8 mouse cellular contexts compared by ENCODE assay signal in genomic region chr2:174760479-174761121, GRCm38 (mm10). TPM values are rescaled to one million over a fixed set of nuclear protein-coding genes. Genes with fewer than 3 reads are reported as not detected.
DNase-seq lines count a peak whose midpoint lies in the region; ATAC-seq and TF ChIP-seq lines count a peak whose summit lies in the region.

Gene Edn3 (plus strand): TSS chr2:174760619.

- no peak for TF ChIP-seq EP300 in heart, postnatal 0 days (IDR thresholded peaks at IDR 0.05; ENCODE audit: low read depth)

- TF ChIP-seq CTCF in cortical plate, adult 2 months (IDR thresholded peaks at IDR 0.05; ENCODE audit: extremely low read depth, insufficient read depth, low read length), result no peak
- no peak for TF ChIP-seq CTCF in heart, postnatal 0 days (IDR thresholded peaks at IDR 0.05; ENCODE audit: low read depth)

- intact Hi-C loops in left cerebral cortex, postnatal 14 days (cut with DNase I), result no loop called here

- 2% methylated on average over 48 of the region's 48 CpGs for WGBS in heart, embryonic 10.5 days
- 2% methylated on average over 45 of the region's 48 CpGs for WGBS in heart, postnatal 0 days
- 2% methylated on average over 48 of the region's 48 CpGs for WGBS in liver, embryonic 12.5 days (ENCODE audit: insufficient replicate concordance)
- WGBS in neural tube, embryonic 11.5 days, result under 1% methylated on average over 47 of the region's 48 CpGs

- peaks cover 18% of the 10 kb centered on the region for H3K4me1 ChIP-seq in heart, embryonic 10.5 days
- H3K4me1 ChIP-seq in cortical plate, adult 2 months (ENCODE audit: control insufficient read depth, insufficient read depth, low read length), result no peaks in the 10 kb centered on the region
- H3K4me1 ChIP-seq in heart, postnatal 0 days (ENCODE audit: control insufficient read depth, insufficient read depth), result 0 out of 2 replicates have a peak, but pooled peaks cover 7% of the 10 kb centered on the region
- no peaks in the 10 kb centered on the region for H3K4me1 ChIP-seq in liver, embryonic 12.5 days
- H3K4me1 ChIP-seq in neural tube, embryonic 11.5 days (ENCODE audit: control insufficient read depth, insufficient read depth, low read length), result no peaks in the 10 kb centered on the region; the same call in 1 of the 2 replicates

- peak; percentile 78 for DNase-seq in heart, embryonic 10.5 days (ENCODE audit: low spot score)
- no peak for DNase-seq in heart, adult 9 months (ENCODE audit: low spot score in 2 of 2)
- no peak for DNase-seq in heart, postnatal 0 days (ENCODE audit: low spot score)
- DNase-seq in neural tube, embryonic 11.5 days (ENCODE audit: low spot score), result peak; percentile 44
- DNase-seq in layer of hippocampus, postnatal 10 days (ENCODE audit: low spot score in 2 of 2), result no peak
- no peak for DNase-seq in left cerebral cortex, postnatal 14 days (ENCODE audit: low spot score in 2 of 2)

- no peak; the same call in 1 of the 2 replicates for ATAC-seq in heart, postnatal 0 days (ENCODE audit: insufficient read depth, low read depth)
- no peak; the same call in 1 of the 2 replicates for ATAC-seq in liver, embryonic 12.5 days
- peak; percentile 54 for ATAC-seq in neural tube, embryonic 11.5 days (ENCODE audit: insufficient read depth, low FRiP score, low TSS enrichment)

- H3K9me3 ChIP-seq in heart, embryonic 10.5 days, result no peaks in the 10 kb centered on the region
- H3K9me3 ChIP-seq in heart, postnatal 0 days (replicated peaks; ENCODE audit: control insufficient read depth, low read length), result no peaks in the 10 kb centered on the region
- H3K9me3 ChIP-seq in liver, embryonic 12.5 days (replicated peaks), result no peaks in the 10 kb centered on the region
- H3K9me3 ChIP-seq in neural tube, embryonic 11.5 days (ENCODE audit: control insufficient read depth, low read length), result no peaks in the 10 kb centered on the region

- H3K36me3 ChIP-seq in heart, embryonic 10.5 days, result no peaks in the 10 kb centered on the region
- no peaks in the 10 kb centered on the region for H3K36me3 ChIP-seq in heart, postnatal 0 days (replicated peaks; ENCODE audit: control insufficient read depth, insufficient read depth, low read length)
- no peaks in the 10 kb centered on the region for H3K36me3 ChIP-seq in liver, embryonic 12.5 days
- H3K36me3 ChIP-seq in neural tube, embryonic 11.5 days (ENCODE audit: control insufficient read depth, insufficient read depth, low read length), result no peaks in the 10 kb centered on the region

- peak within 1 kb of the TSS; percentile 77 for H3K4me2 ChIP-seq in heart, postnatal 0 days (ENCODE audit: low read depth, low read length)
- H3K4me2 ChIP-seq in liver, embryonic 12.5 days, result peak within 1 kb of the TSS; percentile 64
- H3K4me2 ChIP-seq in neural tube, embryonic 11.5 days (ENCODE audit: low read depth), result peak within 1 kb of the TSS; percentile 88

- H3K9ac ChIP-seq in heart, postnatal 0 days (replicated peaks; ENCODE audit: low read depth, low read length), result no peak within 1 kb of the TSS
- H3K9ac ChIP-seq in liver, embryonic 12.5 days, result no peak within 1 kb of the TSS
- peak within 1 kb of the TSS; percentile 68 for H3K9ac ChIP-seq in neural tube, embryonic 11.5 days (ENCODE audit: low read length)

- peak within 1 kb of the TSS; percentile 75 for H3K27ac ChIP-seq in heart, embryonic 10.5 days
- 0 out of 2 replicates have a peak within 1 kb of the TSS, but pooled peaks have one; percentile 53 for H3K27ac ChIP-seq in cortical plate, adult 2 months (ENCODE audit: insufficient read depth, low read length)
- no peak within 1 kb of the TSS for H3K27ac ChIP-seq in heart, postnatal 0 days (ENCODE audit: low read depth)
- H3K27ac ChIP-seq in liver, embryonic 12.5 days, result no peak within 1 kb of the TSS
- no peak within 1 kb of the TSS for H3K27ac ChIP-seq in neural tube, embryonic 11.5 days (ENCODE audit: low read depth, low read length)

- no peak for TF ChIP-seq POLR2A in cortical plate, adult 2 months (IDR thresholded peaks at IDR 0.05; ENCODE audit: extremely low read depth, insufficient read depth, low read length)

- peak within 1 kb of the TSS; percentile 67 for H3K4me3 ChIP-seq in heart, embryonic 10.5 days
- H3K4me3 ChIP-seq in cortical plate, adult 2 months (ENCODE audit: insufficient read depth, low read length), result peak within 1 kb of the TSS; percentile 20
- peak within 1 kb of the TSS; percentile 47 for H3K4me3 ChIP-seq in heart, postnatal 0 days (ENCODE audit: low read depth, low read length)
- peak within 1 kb of the TSS; percentile 44 for H3K4me3 ChIP-seq in liver, embryonic 12.5 days
- H3K4me3 ChIP-seq in neural tube, embryonic 11.5 days (ENCODE audit: low read depth, low read length), result peak within 1 kb of the TSS; percentile 39

- peaks cover 34% of the 10 kb centered on the region for H3K27me3 ChIP-seq in heart, embryonic 10.5 days (ENCODE audit: insufficient read depth, poor library complexity, severe bottlenecking)
- H3K27me3 ChIP-seq in heart, postnatal 0 days (ENCODE audit: control insufficient read depth, insufficient read depth, low read length), result peaks cover 13% of the 10 kb centered on the region
- H3K27me3 ChIP-seq in liver, embryonic 12.5 days (replicated peaks), result peaks cover 33% of the 10 kb centered on the region
- H3K27me3 ChIP-seq in neural tube, embryonic 11.5 days (ENCODE audit: control insufficient read depth, insufficient read depth, low read length), result no peaks in the 10 kb centered on the region

RNA-seq across cellular contexts. Expression of gene Edn3, which starts in this region (rescaled TPM):
- polyA plus RNA-seq in heart, embryonic 10.5 days (2016; fragmentation: Nextera tagmentation; extraction: Ambion mirVana), result 1.3 and 4.8 TPM in 2 replicates
- polyA plus RNA-seq in cortical plate, adult 2 months (2012; rRNA removed), result 6.2 and 6.8 TPM in 2 replicates
- not detected in 2 replicates for total RNA-seq in heart, postnatal 0 days (2014; rRNA removed; ENCODE audit: low replicate concordance)
- polyA plus RNA-seq in heart, postnatal 0 days (2015; fragmentation: Nextera tagmentation; extraction: Ambion mirVana), result 0.11 and 0.19 TPM in 2 replicates
- 0.98 TPM in 2 replicates for polyA plus RNA-seq in liver, embryonic 12.5 days (2016; fragmentation: Nextera tagmentation; extraction: Ambion mirVana)
- polyA plus RNA-seq in neural tube, embryonic 11.5 days (2014; fragmentation: Nextera tagmentation; extraction: Ambion mirVana), result 7.0 and 7.9 TPM in 2 replicates
- 1 to 10 TPM; 4.1 to 4.2 TPM for total RNA-seq in layer of hippocampus, postnatal 10 days (2021)
- 1 to 10 TPM; 6.0 to 7.2 TPM for total RNA-seq in left cerebral cortex, postnatal 14 days (2021)

Comparison
In these comparisons a context has a peak if more than half of its experiments do, and no peak if none do; other contexts are left out.
1. DNase-seq: peak in heart, embryonic 10.5 days (single experiment) and neural tube, embryonic 11.5 days (single experiment); none in heart, adult 9 months (0 of 2), heart, postnatal 0 days (single experiment), layer of hippocampus, postnatal 10 days (0 of 2) and left cerebral cortex, postnatal 14 days (0 of 2).
2. H3K27ac ChIP-seq: peak in heart, embryonic 10.5 days (single experiment) and cortical plate, adult 2 months (single experiment); none in heart, postnatal 0 days (single experiment), liver, embryonic 12.5 days (single experiment) and neural tube, embryonic 11.5 days (single experiment).
3. Peak in every context shown above with its lines, with median percentiles within 50 percentile points of each other: H3K4me3 ChIP-seq and H3K4me2 ChIP-seq.